Mouse (Mus musculus): Measurements from ENCODE around the gene Gimap8.
A peak's percentile ranks its signal among the peaks of the same experiment; 100 is the strongest.

Gene Gimap8

GRCm38 (mm10) chr6:48646995-48647394, at the start of gene Gimap8:
Gene Gimap8, plus strand, starts transcription at chr6:48647234.
- peak; percentile 97 for DNase-seq

GRCm38 (mm10) chr6:48600594-48600993, 46.4 kb upstream of the Gimap8 start:
- no peak for DNase-seq

GRCm38 (mm10) chr6:48601271-48602079, 45.6 kb upstream of the Gimap8 start, which contains the start of gene Zfp775:
Gene Zfp775, plus strand, starts transcription at chr6:48602063.
- peak; percentile 100 for DNase-seq

GRCm38 (mm10) chr6:48602080-48602741, 44.8 kb upstream of the Gimap8 start:
- DNase-seq: no peak

- DNase-seq: no peak
Measured at GRCm38 (mm10) chr6:48608124-48608523, 38.9 kb upstream of the Gimap8 start.

GRCm38 (mm10) chr6:48609512-48609911, 37.5 kb upstream of the Gimap8 start:
- DNase-seq: no peak

- no peak for DNase-seq
Measured at GRCm38 (mm10) chr6:48610657-48611056, 36.4 kb upstream of the Gimap8 start.

GRCm38 (mm10) chr6:48613464-48613863, 33.6 kb upstream of the Gimap8 start:
- DNase-seq: no peak

GRCm38 (mm10) chr6:48614756-48615155, 32.3 kb upstream of the Gimap8 start:
- DNase-seq: no peak

- no peak for DNase-seq
Measured at GRCm38 (mm10) chr6:48620031-48620430, 27.0 kb upstream of the Gimap8 start.

- peak; percentile 68 for DNase-seq
Measured at GRCm38 (mm10) chr6:48622186-48622843, 24.7 kb upstream of the Gimap8 start.

GRCm38 (mm10) chr6:48623460-48623859, 23.6 kb upstream of the Gimap8 start:
- DNase-seq: no peak

- no peak for DNase-seq
Measured at GRCm38 (mm10) chr6:48626464-48626863, 20.6 kb upstream of the Gimap8 start, which contains the start of gene AI854703. Gene AI854703, plus strand, starts transcription at chr6:48626764.

- DNase-seq: peak; percentile 97
Measured at GRCm38 (mm10) chr6:48626984-48627383, 20.1 kb upstream of the Gimap8 start.

GRCm38 (mm10) chr6:48627511-48627924, 19.5 kb upstream of the Gimap8 start:
- peak; percentile 89 for DNase-seq

GRCm38 (mm10) chr6:48628377-48628776, 18.7 kb upstream of the Gimap8 start:
- DNase-seq: peak; percentile 86

- peak; percentile 93 for DNase-seq
Measured at GRCm38 (mm10) chr6:48628808-48629660, 18.0 kb upstream of the Gimap8 start.

GRCm38 (mm10) chr6:48629661-48630034, 17.4 kb upstream of the Gimap8 start:
- DNase-seq: peak; percentile 93

GRCm38 (mm10) chr6:48630831-48631230, 16.2 kb upstream of the Gimap8 start:
- peak; percentile 83 for DNase-seq

GRCm38 (mm10) chr6:48635105-48635504, 11.9 kb upstream of the Gimap8 start:
- DNase-seq: peak; percentile 35

GRCm38 (mm10) chr6:48636515-48636914, 10.5 kb upstream of the Gimap8 start:
- DNase-seq: peak; percentile 94

- peak; percentile 96 for DNase-seq
Measured at GRCm38 (mm10) chr6:48637811-48638500, 9.1 kb upstream of the Gimap8 start.
